Mouse (Mus musculus) gastrocnemius, adult 2 months (tissue): ENCODE data around the gene Cbx5. TPM values are rescaled to one million over a fixed set of nuclear protein-coding genes. Genes with fewer than 3 reads are reported as not detected.
A peak's percentile ranks its signal among the peaks of the same experiment; 100 is the strongest.
"Not testable (repeated sequence)": the region's sequence is repeated elsewhere in the genome, so short reads cannot be mapped to it uniquely, and the experiment has no call there.

Experiments used
- DNase-seq: peaks from one replicate; pipeline ENCODE4 v3.0.0; 2022
- H3K27ac ChIP-seq: fragments of 200-600 bp; 2 replicates; pipeline ENCODE4 v1.8.1; 2022; ENCODE audit warnings: mild to moderate bottlenecking
- H3K4me3 ChIP-seq: fragments of 200-600 bp; 2 replicates; pipeline ENCODE4 v1.8.1; 2022; ENCODE audit warnings: mild to moderate bottlenecking, moderate library complexity
- CTCF ChIP-seq: fragments of 200-600 bp; IDR thresholded peaks from 2 replicates; pipeline ENCODE4 v1.8.1; 2022; ENCODE audit warnings: antibody characterized with exemption, mild to moderate bottlenecking, moderate library complexity
- intact Hi-C: fragments of 180-260 bp; cut with DNase I; formaldehyde crosslinking; loops from one replicate; pipeline ENCODE4 v1.15.1; 2025
- total RNA-seq, 2 experiments: library from RNA; stranded (reverse); gene quantifications; 2 replicates each; pipeline ENCODE4 v1.2.3; 2021

Gene Cbx5
- total RNA-seq, 2 experiments from 2014 or later: 24.4 to 36.6 TPM

DNA sequence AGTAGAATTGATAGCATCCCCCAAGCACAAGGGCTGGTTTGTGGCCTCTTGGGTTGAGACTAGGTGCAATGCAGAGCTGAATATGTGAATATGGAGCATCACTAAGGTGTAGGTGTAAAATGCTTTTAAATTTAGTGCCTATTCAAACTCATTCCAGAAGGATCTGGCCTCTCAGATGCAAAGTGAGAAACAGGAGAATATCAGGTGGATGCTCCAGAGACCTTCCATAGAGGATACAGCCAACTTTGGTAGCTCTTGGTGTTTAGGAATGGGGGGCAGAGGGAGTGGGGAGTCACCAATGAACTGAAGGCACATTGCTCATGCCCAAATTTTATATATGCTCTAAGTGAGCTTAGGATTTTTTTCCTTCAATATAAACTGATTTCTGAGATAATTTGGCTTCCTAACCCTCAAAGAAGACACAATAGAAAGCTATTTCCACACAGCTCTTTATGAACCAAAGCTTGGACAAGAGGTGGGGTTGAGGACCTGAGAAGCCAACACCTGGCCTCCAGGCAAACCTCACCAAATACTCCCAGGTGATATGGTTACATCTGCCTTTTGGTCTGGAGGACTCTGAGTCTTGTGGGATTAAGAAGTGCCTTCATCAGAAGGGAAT is 8.3 kb upstream of the Cbx5 start:
- Histone ChIP-seq H3K4me3 (no peak overlapping the region), H3K27ac (no peak overlapping the region)
- TF ChIP-seq CTCF: no peak
- intact Hi-C loops: no loop called here
- DNase-seq: no peak

DNA sequence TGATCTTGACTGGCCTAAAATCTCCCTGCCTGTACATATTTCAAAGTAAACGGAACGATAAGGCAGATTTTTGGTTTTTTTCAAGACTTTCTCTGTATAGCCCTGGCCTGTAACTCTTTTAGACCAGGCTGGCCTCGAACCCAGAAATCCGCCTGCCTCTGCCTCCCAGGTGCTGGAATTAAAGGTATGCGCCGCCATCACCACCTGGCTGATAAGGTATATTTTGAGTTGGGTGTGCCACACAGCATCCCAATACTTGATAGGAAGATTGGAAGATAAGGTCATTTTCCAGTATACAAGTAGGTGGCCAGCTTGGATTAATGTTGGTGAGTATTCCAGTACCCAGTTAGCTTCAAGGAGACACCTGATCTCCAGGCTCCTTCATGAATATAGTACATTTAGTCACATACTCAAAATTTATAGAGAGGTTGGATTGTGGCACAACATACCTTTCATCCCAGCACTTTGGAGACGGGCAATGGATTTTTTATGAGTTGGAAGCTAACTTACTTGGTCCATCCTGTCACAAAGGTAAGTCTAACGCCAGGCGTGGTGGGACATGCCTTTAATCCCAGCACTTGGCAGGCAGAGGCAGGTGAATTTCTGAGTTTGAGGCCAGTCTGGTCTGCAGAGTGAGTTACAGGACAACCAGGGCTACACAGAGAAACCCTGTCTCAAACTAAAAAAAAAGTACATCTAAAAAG is 7.6 kb upstream of the Cbx5 start:
- intact Hi-C loops: no loop called here
- TF ChIP-seq CTCF: no peak
- no peak overlapping the region for H3K4me3 ChIP-seq
- DNase-seq: no peak
- no peak overlapping the region for H3K27ac ChIP-seq

DNA sequence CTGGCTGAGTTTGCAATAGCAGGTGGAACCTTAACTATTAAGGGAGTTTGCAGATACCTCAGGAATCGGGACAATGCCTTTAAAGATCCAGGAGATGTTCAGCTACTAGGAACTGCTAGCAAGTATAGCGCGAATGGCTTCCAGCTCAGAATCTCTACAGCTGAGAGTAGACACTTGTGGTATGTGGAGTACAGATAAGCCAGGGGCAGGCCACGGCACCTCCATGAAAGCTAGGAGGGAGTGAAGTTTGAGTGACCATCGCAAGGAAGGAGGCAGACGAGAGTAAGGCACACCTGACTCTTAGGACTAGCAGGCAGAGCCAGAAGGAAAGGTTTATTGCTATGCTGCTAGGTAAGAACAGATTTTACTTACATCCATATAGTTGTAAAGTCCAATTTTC is 6.0 kb upstream of the Cbx5 start:
- intact Hi-C loops: no loop called here
- no peak overlapping the region for H3K27ac ChIP-seq

DNA sequence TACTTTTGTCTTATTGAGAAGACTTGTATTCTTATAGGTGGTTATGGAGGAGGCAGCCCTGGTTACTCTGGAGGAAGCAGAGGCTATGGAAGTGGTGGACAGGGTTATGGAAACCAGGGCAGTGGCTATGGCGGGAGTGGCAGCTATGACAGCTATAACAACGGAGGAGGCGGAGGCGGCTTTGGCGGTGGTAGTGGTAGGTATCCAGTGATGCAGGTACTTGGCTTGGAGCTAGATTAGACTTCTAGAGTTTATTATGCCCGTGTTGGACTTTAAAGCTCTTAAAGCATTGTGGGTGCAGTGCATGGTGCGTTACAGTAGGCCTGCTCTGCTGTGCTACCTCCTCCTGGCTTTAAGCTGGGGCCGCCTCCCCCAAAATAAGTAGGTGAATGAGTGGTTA is 3.3 kb upstream of the Cbx5 start:
- no peak for TF ChIP-seq CTCF
- intact Hi-C loops: no loop called here
- Histone ChIP-seq H3K27ac (no peak overlapping the region), H3K4me3 (peak overlapping the region; percentile 82)
- DNase-seq: no peak

More for the DNA sequence above, 6.0 kb upstream of the Cbx5 start:
- H3K4me3 ChIP-seq: no peak overlapping the region
- no peak for DNase-seq
- TF ChIP-seq CTCF: no peak

DNA sequence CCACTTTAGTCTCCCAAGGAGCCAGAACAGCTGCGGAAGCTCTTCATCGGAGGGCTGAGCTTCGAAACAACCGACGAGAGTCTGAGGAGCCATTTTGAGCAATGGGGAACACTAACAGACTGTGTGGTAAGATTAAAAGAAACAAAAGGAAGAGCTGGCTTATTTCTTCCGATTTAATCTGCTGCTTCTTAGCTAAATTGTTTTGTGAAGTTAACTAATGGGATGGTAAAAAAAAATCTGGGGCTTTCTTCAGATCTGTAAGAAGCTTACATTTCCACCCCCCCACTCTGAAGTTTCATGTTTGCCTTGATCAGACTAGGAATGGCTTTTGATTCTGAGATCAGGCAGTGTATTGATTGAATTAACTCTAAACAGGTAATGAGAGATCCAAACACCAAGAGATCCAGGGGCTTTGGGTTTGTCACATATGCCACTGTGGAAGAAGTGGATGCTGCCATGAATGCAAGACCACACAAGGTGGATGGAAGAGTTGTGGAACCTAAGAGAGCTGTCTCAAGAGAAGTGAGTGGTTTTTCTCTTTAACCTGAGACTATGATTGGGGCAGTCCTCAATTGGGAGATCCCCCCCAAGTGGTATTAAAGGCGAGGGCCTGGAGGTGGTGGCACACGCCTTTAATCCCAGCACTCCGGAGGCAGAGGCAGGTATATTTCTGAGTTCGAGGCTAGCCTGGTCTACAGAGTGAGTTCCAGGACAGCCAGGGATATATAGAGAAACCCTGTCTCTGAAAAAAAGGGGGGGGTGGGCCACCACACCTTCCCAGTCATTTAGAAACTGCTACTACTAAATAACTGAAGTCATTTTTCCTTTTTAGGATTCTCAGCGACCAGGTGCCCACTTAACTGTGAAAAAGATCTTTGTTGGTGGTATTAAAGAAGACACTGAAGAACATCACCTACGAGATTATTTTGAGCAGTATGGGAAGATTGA is 1.7 kb upstream of the Cbx5 start:
- intact Hi-C loops, DNase-seq: not testable (repeated sequence)
- Histone ChIP-seq H3K4me3 (peak overlapping the region; percentile 82), H3K27ac (peak overlapping the region; percentile 99)

DNA sequence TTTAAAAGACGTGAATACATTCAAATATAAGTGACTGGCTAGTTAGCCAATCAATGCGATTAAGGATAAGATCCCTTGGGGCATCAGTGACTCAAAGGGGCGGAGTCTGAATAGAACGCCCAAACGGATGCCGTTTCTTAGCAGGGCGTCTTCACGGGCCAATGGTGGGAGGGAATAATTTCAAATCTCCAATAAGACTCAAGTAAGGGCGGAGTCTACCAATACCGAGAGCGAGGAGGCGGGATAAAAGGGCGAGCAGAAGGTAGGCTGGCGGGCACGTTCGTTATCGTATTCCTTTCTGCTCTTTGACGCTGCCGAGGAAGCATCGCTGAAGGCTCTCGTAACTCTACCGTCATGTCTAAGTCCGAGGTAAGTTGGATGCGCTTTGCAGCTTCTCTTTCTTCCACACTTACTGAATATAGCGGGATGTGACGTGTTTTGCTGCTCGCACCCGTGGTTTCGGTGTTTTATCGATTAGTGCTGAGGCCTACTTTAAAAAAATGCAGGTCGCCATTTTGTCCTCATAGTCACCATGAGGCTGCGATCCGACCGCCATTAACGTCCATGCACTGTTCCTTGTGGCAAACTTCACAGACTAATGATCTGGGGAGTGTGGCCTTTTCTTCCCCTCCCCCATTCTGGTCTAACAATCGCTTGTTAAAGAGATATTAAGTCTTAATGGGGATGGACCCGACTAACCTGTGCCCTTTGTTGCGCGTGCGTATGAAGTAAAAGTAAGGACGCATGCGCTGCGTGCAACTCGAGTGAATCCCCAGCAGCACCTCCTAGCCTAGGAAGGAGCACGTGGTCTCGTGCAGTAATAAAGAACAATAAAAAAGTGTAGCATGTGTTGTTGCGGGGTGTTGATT is 778 bp upstream of the Cbx5 start, which contains the start of gene Hnrnpa1:
TSS of gene Hnrnpa1 (plus strand) at position 273 of the 869 bp plus-strand sequence.
- H3K27ac ChIP-seq: peak within 1 kb of the TSS; percentile 99
- no peak for TF ChIP-seq CTCF
- H3K4me3 ChIP-seq: peak within 1 kb of the TSS; percentile 82
- peak; percentile 94 for DNase-seq
- intact Hi-C loops: no loop called here

DNA sequence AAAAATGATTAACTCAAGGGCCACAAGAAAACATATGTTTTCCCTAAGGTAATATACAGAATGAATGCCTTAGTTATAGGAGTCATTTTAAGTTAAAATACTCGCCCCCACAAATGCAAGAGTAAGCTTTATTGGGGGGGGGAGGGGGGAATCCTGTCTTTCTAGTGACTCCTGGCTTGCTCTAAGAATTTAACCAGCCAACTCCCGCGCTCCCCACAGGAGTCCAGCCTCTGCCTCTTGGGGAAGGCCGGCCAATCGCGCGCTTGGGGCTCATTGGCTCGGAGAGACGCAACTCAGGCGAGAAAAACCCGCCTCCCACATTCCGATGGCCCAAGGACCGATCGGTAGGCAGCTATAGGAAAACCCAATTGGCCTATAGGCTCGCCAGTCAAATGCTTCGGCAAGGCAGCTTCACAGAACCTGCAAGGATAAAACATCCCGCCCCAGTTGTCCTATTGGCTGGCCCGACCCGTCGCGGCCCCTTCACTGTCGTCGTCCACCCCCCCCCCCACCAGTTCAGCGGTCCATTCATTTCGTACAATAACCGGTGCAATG is 409 bp downstream of the Cbx5 start:
- DNase-seq: peak; percentile 93
- Histone ChIP-seq H3K4me3 (peak overlapping the region; percentile 82), H3K27ac (peak overlapping the region; percentile 99)
- TF ChIP-seq CTCF: no peak
- intact Hi-C loops: no loop called here

DNA sequence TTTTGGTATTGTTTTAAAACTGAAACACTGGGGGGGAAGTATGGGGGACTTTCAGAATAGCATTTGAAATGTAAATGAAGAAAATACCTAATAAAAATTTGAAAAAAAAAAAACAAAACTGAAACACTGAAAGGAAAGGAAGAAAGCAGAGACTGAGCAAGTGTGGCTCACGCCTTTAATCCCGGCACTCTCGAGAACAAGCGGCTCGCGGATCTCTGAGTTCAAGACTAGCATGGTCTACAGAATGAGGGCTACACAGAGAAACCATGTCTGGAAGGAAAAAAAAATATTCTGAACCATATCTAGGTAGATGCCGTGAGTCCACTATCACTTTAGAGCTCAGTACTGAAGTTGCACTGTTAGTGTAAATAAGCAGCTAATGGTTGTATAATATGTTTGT is 2.3 kb downstream of the Cbx5 start:
- Histone ChIP-seq H3K4me3 (no peak overlapping the region), H3K27ac (no peak overlapping the region)
- intact Hi-C loops: no loop called here
- no peak for DNase-seq
- no peak for TF ChIP-seq CTCF

DNA sequence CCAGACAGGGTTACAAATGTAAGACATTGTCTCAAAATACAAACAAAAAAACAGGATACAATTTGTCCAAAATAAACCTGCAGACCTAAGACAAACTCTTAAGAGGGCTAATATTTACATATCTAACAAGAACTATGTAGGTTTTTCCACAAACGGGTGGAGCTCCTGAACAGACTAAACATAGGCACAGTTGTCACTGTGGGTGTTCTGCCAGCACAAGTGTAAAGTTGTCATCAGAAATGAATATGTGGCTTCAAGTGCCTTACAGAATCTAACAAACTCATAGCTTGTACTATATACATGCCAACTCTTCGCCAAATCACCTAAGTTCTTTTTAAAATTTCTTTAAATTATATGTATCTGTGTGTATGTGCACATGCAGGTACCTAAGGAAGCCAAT is 6.5 kb downstream of the Cbx5 start:
- intact Hi-C loops: no loop called here
- Histone ChIP-seq H3K4me3 (0 out of 2 replicates have a peak overlapping the region, but pooled peaks have one; percentile 1), H3K27ac (peak overlapping the region; percentile 78)
- DNase-seq: peak; percentile 29
- TF ChIP-seq CTCF: no peak

DNA sequence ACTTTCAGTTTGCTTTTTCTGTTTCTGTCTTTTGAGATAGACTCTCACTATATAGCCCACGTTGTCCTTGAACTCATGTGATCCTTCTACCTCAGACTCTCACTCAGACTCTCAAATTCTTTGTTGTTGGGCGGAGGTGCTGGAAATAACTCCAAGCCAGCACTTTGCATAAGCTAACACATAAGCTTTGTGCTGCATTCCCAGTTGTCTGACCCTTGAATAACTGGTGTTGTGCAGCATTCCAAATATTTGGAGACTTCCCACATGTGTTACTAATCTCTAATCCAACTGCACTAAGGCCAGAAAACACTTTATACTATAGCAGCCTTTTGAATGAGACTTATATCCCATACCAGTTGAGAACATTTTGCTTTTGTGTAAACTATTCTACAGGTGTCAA is 10.7 kb downstream of the Cbx5 start:
- no peak for DNase-seq
- intact Hi-C loops: loop anchor here (5.0 kb wide), 1 partner anchor 42 kb away; no protein-coding TSS in a partner anchor
- H3K27ac ChIP-seq: no peak overlapping the region; the same call in 1 of the 2 replicates
- TF ChIP-seq CTCF: no peak
- H3K4me3 ChIP-seq: no peak overlapping the region

DNA sequence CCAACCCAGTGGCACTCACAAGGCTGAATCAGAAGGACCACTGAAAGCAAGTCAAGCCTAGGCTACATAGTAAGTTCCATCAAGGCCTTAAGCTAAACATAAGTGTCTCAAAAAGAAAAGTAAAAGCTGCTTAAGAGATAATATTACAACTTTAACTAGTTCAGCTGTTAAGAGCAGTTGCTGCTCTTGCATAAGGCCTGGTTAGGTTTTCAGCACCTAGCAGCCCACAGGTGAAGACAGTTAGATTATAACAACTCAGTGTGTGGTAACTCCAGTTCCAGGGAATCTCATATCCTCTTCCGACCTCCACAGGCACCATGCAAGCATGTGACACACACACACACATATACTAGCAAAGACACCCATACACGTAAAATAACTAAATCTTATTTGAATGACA is 12.0 kb downstream of the Cbx5 start:
- intact Hi-C loops: loop anchor here (5.0 kb wide), 1 partner anchor 40 kb away; no protein-coding TSS in a partner anchor
- no peak for TF ChIP-seq CTCF
- peak overlapping the region; percentile 51; the same call in 1 of the 2 replicates for H3K27ac ChIP-seq

DNA sequence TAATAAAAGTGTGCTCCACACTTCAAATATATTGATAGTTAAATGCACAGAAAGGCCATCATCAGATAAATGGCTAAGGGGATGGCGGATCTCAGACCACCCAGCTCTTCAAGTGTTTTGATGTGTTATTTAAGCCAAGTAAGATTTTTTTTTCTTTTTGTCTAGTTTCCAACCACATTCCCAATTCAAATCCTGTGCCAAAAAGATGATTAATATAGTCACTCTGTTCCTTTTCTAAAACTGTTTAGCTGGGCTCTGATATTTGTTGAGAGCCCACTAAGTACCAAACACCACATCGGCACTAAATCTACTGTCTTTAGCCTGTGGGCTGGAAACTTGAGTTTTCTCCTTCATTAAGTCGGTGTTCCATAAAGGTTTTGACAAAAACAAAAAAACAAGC is 12.6 kb downstream of the Cbx5 start:
- TF ChIP-seq CTCF: no peak
- H3K27ac ChIP-seq: peak overlapping the region; percentile 51; the same call in 1 of the 2 replicates
- H3K4me3 ChIP-seq: no peak overlapping the region
- DNase-seq: no peak
- intact Hi-C loops: loop anchor here (5.0 kb wide), 1 partner anchor 40 kb away; no protein-coding TSS in a partner anchor

More for the DNA sequence above, 12.0 kb downstream of the Cbx5 start:
- DNase-seq: no peak
- no peak overlapping the region for H3K4me3 ChIP-seq
